Mouse (Mus musculus): ENCODE data around the gene Ncoa5. TPM values are rescaled to one million over a fixed set of nuclear protein-coding genes. Genes with fewer than 3 reads are reported as not detected.

Gene Ncoa5
- polyA plus RNA-seq, 1 experiment from 2014 or later: 18.3 TPM

- Histone ChIP-seq H3K4me3 (replicated peaks) (no peak overlapping the region), H3K27ac (no peak overlapping the region), H3K36me3 (no peaks in the 10 kb centered on the region), H3K4me1 (replicated peaks) (no peaks in the 10 kb centered on the region), H3K27me3 (peaks cover 30% of the 10 kb centered on the region), H3K9ac (no peak overlapping the region), H3K9me3 (replicated peaks) (no peaks in the 10 kb centered on the region), H3K4me2 (no peak overlapping the region)
- no peak for ATAC-seq (ENCODE audit: low read depth)
- WGBS (ENCODE audit: insufficient replicate concordance): 62% methylated on average over 3 of the region's 3 CpGs
- no peak for DNase-seq
Observed at GRCm38 (mm10) chr2:164991111-164991510, 43.6 kb downstream of the Ncoa5 start.

- H3K9me3 ChIP-seq (replicated peaks): no peaks in the 10 kb centered on the region
- no peak overlapping the region for H3K9ac ChIP-seq
- no peak overlapping the region for H3K27ac ChIP-seq
- 45% methylated on average over 13 of the region's 13 CpGs for WGBS (ENCODE audit: insufficient replicate concordance)
- no peaks in the 10 kb centered on the region for H3K4me1 ChIP-seq (replicated peaks)
- no peak overlapping the region for H3K4me2 ChIP-seq
- H3K27me3 ChIP-seq: 0 out of 2 replicates have a peak, but pooled peaks cover 10% of the 10 kb centered on the region
- DNase-seq (no peak), ATAC-seq (ENCODE audit: low read depth) (no peak)
- H3K4me3 ChIP-seq (replicated peaks): no peak overlapping the region
- H3K36me3 ChIP-seq: no peaks in the 10 kb centered on the region
Observed at GRCm38 (mm10) chr2:164988777-164989176, 45.9 kb downstream of the Ncoa5 start.

- Histone ChIP-seq H3K9ac (no peak overlapping the region), H3K4me2 (no peak overlapping the region), H3K9me3 (replicated peaks) (no peaks in the 10 kb centered on the region), H3K27ac (no peak overlapping the region), H3K4me1 (replicated peaks) (no peaks in the 10 kb centered on the region), H3K4me3 (replicated peaks) (no peak overlapping the region), H3K36me3 (no peaks in the 10 kb centered on the region), H3K27me3 (0 out of 2 replicates have a peak, but pooled peaks cover 4% of the 10 kb centered on the region)
- no peak for ATAC-seq (ENCODE audit: low read depth)
- no peak for DNase-seq
- 59% methylated on average over 14 of the region's 14 CpGs for WGBS (ENCODE audit: insufficient replicate concordance)
Observed at GRCm38 (mm10) chr2:164986371-164987027, 48.2 kb downstream of the Ncoa5 start.

GRCm38 (mm10) chr2:164985962-164986361 lies 48.7 kb downstream of the Ncoa5 start:
- Histone ChIP-seq H3K27me3 (no peaks in the 10 kb centered on the region), H3K4me2 (no peak overlapping the region), H3K27ac (no peak overlapping the region), H3K4me1 (replicated peaks) (no peaks in the 10 kb centered on the region), H3K9me3 (replicated peaks) (no peaks in the 10 kb centered on the region), H3K36me3 (no peaks in the 10 kb centered on the region), H3K9ac (no peak overlapping the region), H3K4me3 (replicated peaks) (no peak overlapping the region)
- 72% methylated on average over 6 of the region's 6 CpGs for WGBS (ENCODE audit: insufficient replicate concordance)
- DNase-seq: no peak
- ATAC-seq (ENCODE audit: low read depth): no peak

- WGBS (ENCODE audit: insufficient replicate concordance): 18% methylated on average over 7 of the region's 7 CpGs
- H3K4me1 ChIP-seq (replicated peaks): no peaks in the 10 kb centered on the region
- peaks cover 5% of the 10 kb centered on the region; the same call in 1 of the 2 replicates for H3K27me3 ChIP-seq
- H3K36me3 ChIP-seq: no peaks in the 10 kb centered on the region
- H3K9me3 ChIP-seq (replicated peaks): no peaks in the 10 kb centered on the region
- no peak overlapping the region for H3K4me3 ChIP-seq (replicated peaks)
- no peak overlapping the region for H3K9ac ChIP-seq
- ATAC-seq (ENCODE audit: low read depth): no peak
- H3K27ac ChIP-seq: no peak overlapping the region
- no peak for DNase-seq
- H3K4me2 ChIP-seq: no peak overlapping the region
Observed at GRCm38 (mm10) chr2:164979749-164980148, 54.9 kb downstream of the Ncoa5 start.

GRCm38 (mm10) chr2:164975611-164976010 lies 59.1 kb downstream of the Ncoa5 start:
- no peak overlapping the region for H3K27ac ChIP-seq
- no peak overlapping the region for H3K9ac ChIP-seq
- no peak overlapping the region for H3K4me2 ChIP-seq
- no peaks in the 10 kb centered on the region for H3K4me1 ChIP-seq (replicated peaks)
- H3K9me3 ChIP-seq (replicated peaks): no peaks in the 10 kb centered on the region
- no peak overlapping the region for H3K4me3 ChIP-seq (replicated peaks)
- WGBS (ENCODE audit: insufficient replicate concordance): 62% methylated on average over 6 of the region's 6 CpGs
- H3K36me3 ChIP-seq: no peaks in the 10 kb centered on the region
- ATAC-seq (ENCODE audit: low read depth): no peak
- no peak for DNase-seq
- peaks cover 38% of the 10 kb centered on the region for H3K27me3 ChIP-seq

- Histone ChIP-seq H3K9me3 (replicated peaks) (no peaks in the 10 kb centered on the region), H3K36me3 (no peaks in the 10 kb centered on the region), H3K27me3 (peaks cover 68% of the 10 kb centered on the region), H3K4me3 (replicated peaks) (no peak overlapping the region), H3K4me1 (replicated peaks) (no peaks in the 10 kb centered on the region), H3K4me2 (no peak overlapping the region), H3K27ac (no peak overlapping the region), H3K9ac (no peak overlapping the region)
- WGBS (ENCODE audit: insufficient replicate concordance): 19% methylated on average over 5 of the region's 5 CpGs
- ATAC-seq (ENCODE audit: low read depth) (no peak), DNase-seq (no peak)
Observed at GRCm38 (mm10) chr2:164972646-164973045, 62.0 kb downstream of the Ncoa5 start.

- H3K27ac ChIP-seq: no peak overlapping the region
- no peaks in the 10 kb centered on the region for H3K4me1 ChIP-seq (replicated peaks)
- peaks cover 82% of the 10 kb centered on the region for H3K27me3 ChIP-seq
- H3K36me3 ChIP-seq: no peaks in the 10 kb centered on the region
- peak overlapping the region; percentile 19; the same call in 1 of the 2 replicates for H3K4me2 ChIP-seq
- DNase-seq (no peak), ATAC-seq (ENCODE audit: low read depth) (no peak)
- no peaks in the 10 kb centered on the region for H3K9me3 ChIP-seq (replicated peaks)
- 3% methylated on average over 42 of the region's 42 CpGs for WGBS (ENCODE audit: insufficient replicate concordance)
- H3K9ac ChIP-seq: no peak overlapping the region
- no peak overlapping the region for H3K4me3 ChIP-seq (replicated peaks)
Observed at GRCm38 (mm10) chr2:164970631-164971196, 64.0 kb downstream of the Ncoa5 start.

GRCm38 (mm10) chr2:164969348-164969781 lies 65.3 kb downstream of the Ncoa5 start:
- H3K4me3 ChIP-seq (replicated peaks): no peak overlapping the region

GRCm38 (mm10) chr2:164968451-164968851 lies 66.2 kb downstream of the Ncoa5 start:
- Histone ChIP-seq H3K36me3 (no peaks in the 10 kb centered on the region), H3K4me1 (replicated peaks) (no peaks in the 10 kb centered on the region), H3K9me3 (replicated peaks) (no peaks in the 10 kb centered on the region), H3K9ac (no peak overlapping the region), H3K4me3 (replicated peaks) (peak overlapping the region; percentile 27), H3K27me3 (peaks cover 92% of the 10 kb centered on the region), H3K27ac (no peak overlapping the region), H3K4me2 (peak overlapping the region; percentile 41)
- 2% methylated on average over 28 of the region's 29 CpGs for WGBS (ENCODE audit: insufficient replicate concordance)
- ATAC-seq (ENCODE audit: low read depth): no peak
- no peak for DNase-seq

More at GRCm38 (mm10) chr2:164969348-164969781, 65.3 kb downstream of the Ncoa5 start:
- Histone ChIP-seq H3K4me2 (no peak overlapping the region), H3K9ac (no peak overlapping the region), H3K9me3 (replicated peaks) (no peaks in the 10 kb centered on the region), H3K27me3 (peaks cover 94% of the 10 kb centered on the region), H3K36me3 (no peaks in the 10 kb centered on the region), H3K4me1 (replicated peaks) (no peaks in the 10 kb centered on the region), H3K27ac (no peak overlapping the region)
- no peak for ATAC-seq (ENCODE audit: low read depth)
- 3% methylated on average over 21 of the region's 21 CpGs for WGBS (ENCODE audit: insufficient replicate concordance)
- DNase-seq: no peak

GRCm38 (mm10) chr2:164967761-164968440 lies 66.8 kb downstream of the Ncoa5 start:
- Histone ChIP-seq H3K9ac (no peak overlapping the region), H3K4me1 (replicated peaks) (no peaks in the 10 kb centered on the region), H3K36me3 (no peaks in the 10 kb centered on the region), H3K9me3 (replicated peaks) (no peaks in the 10 kb centered on the region), H3K27ac (no peak overlapping the region), H3K4me2 (peak overlapping the region; percentile 41), H3K4me3 (replicated peaks) (peak overlapping the region; percentile 27), H3K27me3 (peaks cover 92% of the 10 kb centered on the region)
- ATAC-seq (ENCODE audit: low read depth): no peak
- no peak for DNase-seq
- 3% methylated on average over 59 of the region's 65 CpGs for WGBS (ENCODE audit: insufficient replicate concordance)

All from liver, embryonic 13.5 days (tissue).